Mouse (Mus musculus) MEL (cell line): ENCODE results near the gene Psmd4. TPM values are rescaled to one million over a fixed set of nuclear protein-coding genes. Genes with fewer than 3 reads are reported as not detected.

ENCODE experiments used
- DNase-seq: peaks from one replicate; pipeline ENCODE4 v3.0.0; 2011; ENCODE audit warnings: low read depth, low spot score
- H3K27ac ChIP-seq: 2 replicates; pipeline ENCODE4 v1.5.1; 2012; ENCODE audit warnings: low read depth, mild to moderate bottlenecking, control low read depth, low read length, moderate library complexity; ENCODE audit not compliant: control insufficient read depth
- H3K27me3 ChIP-seq, 2 experiments: fragments of 150-350 bp in 1 of 2; sonication (generic) in 1 of 2; 2 replicates each; pipeline ENCODE4 v1.6.1; 2012; ENCODE audit warnings: low read length in 2 of 2, mild to moderate bottlenecking in 2 of 2, improper control_type of control experiment in 1 of 2, moderate library complexity in 1 of 2; ENCODE audit not compliant: insufficient read depth in 2 of 2, control insufficient read depth in 1 of 2
- H3K36me3 ChIP-seq, 2 experiments: 2 replicates each; pipeline ENCODE4 v1.6.1; 2012 to 2014; ENCODE audit warnings: low read length in 2 of 2, improper control_type of control experiment in 1 of 2, inconsistent platforms in 1 of 2, mild to moderate bottlenecking in 1 of 2; ENCODE audit not compliant: insufficient read depth in 2 of 2, control insufficient read depth in 1 of 2
- H3K4me1 ChIP-seq, 2 experiments: fragments of 150-350 bp in 1 of 2; sonication (generic) in 1 of 2; 2 replicates each; pipeline ENCODE4 v1.6.1; 2012; ENCODE audit warnings: low read length in 2 of 2, improper control_type of control experiment in 1 of 2, mild to moderate bottlenecking in 1 of 2; ENCODE audit not compliant: insufficient read depth in 2 of 2, control insufficient read depth in 1 of 2
- H3K4me3 ChIP-seq, 2 experiments: fragments of 150-350 bp in 1 of 2; sonication (generic) in 1 of 2; 2 replicates each; pipeline ENCODE4 v1.5.1; 2012; ENCODE audit warnings: low read depth in 2 of 2, low read length in 2 of 2, mild to moderate bottlenecking in 2 of 2, moderate library complexity in 2 of 2, control low read depth in 1 of 2, improper control_type of control experiment in 1 of 2; ENCODE audit not compliant: control insufficient read depth in 1 of 2, insufficient read depth in 1 of 2
- H3K79me2 ChIP-seq: 2 replicates; pipeline ENCODE4 v1.6.1; 2012; ENCODE audit warnings: mild to moderate bottlenecking, low read length, moderate library complexity; ENCODE audit not compliant: control insufficient read depth, poor library complexity, insufficient read depth
- H3K9ac ChIP-seq: 2 replicates; pipeline ENCODE4 v1.6.1; 2012; ENCODE audit warnings: low read depth, mild to moderate bottlenecking, control low read depth, low read length, moderate library complexity; ENCODE audit not compliant: control insufficient read depth, poor library complexity, severe bottlenecking
- H3K9me3 ChIP-seq: fragments of 150-350 bp; sonication (generic); replicated peaks from 2 replicates; pipeline ENCODE4 v1.6.1; 2012; ENCODE audit warnings: mild to moderate bottlenecking, low read length, improper control_type of control experiment, moderate library complexity; ENCODE audit not compliant: insufficient read depth
- GATA1 ChIP-seq: IDR thresholded peaks from 2 replicates; pipeline ENCODE4 v1.6.1; 2011; ENCODE audit warnings: low read depth, low read length, improper control_type of control experiment
- NELFE ChIP-seq: IDR thresholded peaks from 2 replicates; pipeline ENCODE4 v1.6.1; 2011; ENCODE audit warnings: low read depth, low read length, improper control_type of control experiment
- POLR2AphosphoS2 ChIP-seq: IDR thresholded peaks from 2 replicates; pipeline ENCODE4 v1.6.1; 2011; ENCODE audit warnings: low read length, improper control_type of control experiment
- TCF12 ChIP-seq: IDR thresholded peaks from 2 replicates; pipeline ENCODE4 v1.6.1; 2014; ENCODE audit warnings: low read depth, mild to moderate bottlenecking, inconsistent platforms, low read length, improper control_type of control experiment, moderate library complexity
- polyA plus RNA-seq, 2 experiments: library from polyadenylated mRNA; stranded (reverse) in 1 of 2; unstranded in 1 of 2; fragments of >175 nt in 1 of 2; fragments of >200 nt in 1 of 2; gene quantifications; 2 replicates each; pipeline versions ENCODE4 v1.2.1 to v1.2.4; 2012; ENCODE audit warnings: low replicate concordance in 2 of 2, low read depth in 1 of 2; ENCODE audit not compliant: insufficient read length in 2 of 2, insufficient read depth in 1 of 2, missing spikeins in 1 of 2
- total RNA-seq: library from RNA; depleted of rRNA; stranded (reverse); fragments of 300-350 nt; gene quantifications from 2 replicates; pipeline ENCODE4 v1.2.3, GENCODE M21; 2012; rRNA removed

The Psmd4 gene
- total and polyA plus RNA-seq, 3 experiments: 631 to 816 TPM; not detected in 1

- H3K79me2 ChIP-seq: no peaks in the 10 kb centered on the region
- H3K27me3 ChIP-seq: no peaks in the 10 kb centered on the region
- DNase-seq: no peak
- peaks cover 4 to 30% of the 10 kb centered on the region in 2 experiments for H3K36me3 ChIP-seq
- TF ChIP-seq POLR2AphosphoS2 (0 out of 2 replicates have a peak, but pooled peaks have one; percentile 26), GATA1 (no peak), TCF12 (no peak), NELFE (no peak)
- TF ChIP-seq, all 39 proteins: peak for 1
- Histone ChIP-seq H3K4me1 (peaks cover 20 to 25% of the 10 kb centered on the region in 2 experiments), H3K27ac (no peak overlapping the region), H3K9ac (no peak overlapping the region), H3K4me3 (no peak overlapping the region), H3K9me3 (no peaks in the 10 kb centered on the region)
Measured at GRCm38 (mm10) chr3:94984312-94984711, 58.1 kb downstream of the Psmd4 start.

Other genes starting within 250 kb of the Psmd4 start
- gene Pogz, start 205.0 kb downstream of the Psmd4 start, total RNA-seq: 10.6 and 12.9 TPM in 2 replicates
- 10 to 100 TPM in 1 of 2 experiments, not detected in 1; 31.6 TPM for gene Pogz, start 205.0 kb downstream of the Psmd4 start, polyA plus RNA-seq
- 890 and 977 TPM in 2 replicates for gene Psmb4, start 155.7 kb downstream of the Psmd4 start, total RNA-seq
- 100 to 1,000 TPM; 826 to 964 TPM for gene Psmb4, start 155.7 kb downstream of the Psmd4 start, polyA plus RNA-seq
- 109 and 179 TPM in 2 replicates for gene Selenbp1, start 109.6 kb downstream of the Psmd4 start, total RNA-seq
- 100 to 1,000 TPM in 1 of 2 experiments, not detected in 1; 365 TPM for gene Selenbp1, start 109.6 kb downstream of the Psmd4 start, polyA plus RNA-seq
- 9.5 and 10.0 TPM in 2 replicates for gene Rfx5, start 88.5 kb downstream of the Psmd4 start, total RNA-seq
- 10 to 100 TPM in 1 of 2 experiments, not detected in 1; 19.4 TPM for gene Rfx5, start 88.5 kb downstream of the Psmd4 start, polyA plus RNA-seq
- gene Pi4kb, start 67.9 kb downstream of the Psmd4 start, total RNA-seq: 45.0 and 45.1 TPM in 2 replicates
- 10 to 100 TPM in 1 of 2 experiments, not detected in 1; 56.7 TPM for gene Pi4kb, start 67.9 kb downstream of the Psmd4 start, polyA plus RNA-seq
- 14.5 and 16.2 TPM in 2 replicates for gene Zfp687, start 27.2 kb downstream of the Psmd4 start, total RNA-seq
- 10 to 100 TPM in 1 of 2 experiments, not detected in 1; 36.6 TPM for gene Zfp687, start 27.2 kb downstream of the Psmd4 start, polyA plus RNA-seq
- 47.7 and 48.6 TPM in 2 replicates for gene Pip5k1a, start 64.3 kb upstream of the Psmd4 start, total RNA-seq
- gene Pip5k1a, start 64.3 kb upstream of the Psmd4 start, polyA plus RNA-seq: 100 to 1,000 TPM; 103 to 322 TPM
- 117 and 128 TPM in 2 replicates for gene Vps72, start 68.4 kb upstream of the Psmd4 start, total RNA-seq
- gene Vps72, start 68.4 kb upstream of the Psmd4 start, polyA plus RNA-seq: 100 to 1,000 TPM; 266 to 416 TPM
- gene Tmod4, start 81.9 kb upstream of the Psmd4 start, total RNA-seq: 1.6 and 3.1 TPM in 2 replicates
- 1 to 10 TPM in 1 of 2 experiments, not detected in 1; 5.4 TPM for gene Tmod4, start 81.9 kb upstream of the Psmd4 start, polyA plus RNA-seq
- 71.8 and 93.1 TPM in 2 replicates for gene Scnm1, start 91.4 kb upstream of the Psmd4 start, total RNA-seq
- gene Scnm1, start 91.4 kb upstream of the Psmd4 start, polyA plus RNA-seq: 100 to 1,000 TPM in 1 of 2 experiments, not detected in 1; 104 TPM
- 22.1 and 22.7 TPM in 2 replicates for gene Lysmd1, start 91.5 kb upstream of the Psmd4 start, total RNA-seq
- gene Lysmd1, start 91.5 kb upstream of the Psmd4 start, polyA plus RNA-seq: 100 to 1,000 TPM in 1 of 2 experiments, 10 to 100 TPM in 1; 22.9 to 102 TPM
- gene Tnfaip8l2, start 99.7 kb upstream of the Psmd4 start, total RNA-seq: 3.1 and 4.5 TPM in 2 replicates
- gene Tnfaip8l2, start 99.7 kb upstream of the Psmd4 start, polyA plus RNA-seq: 1 to 10 TPM in 1 of 2 experiments, not detected in 1; 5.8 TPM
- gene Sema6c, start 117.8 kb upstream of the Psmd4 start, total RNA-seq: 0.35 and 0.69 TPM in 2 replicates
- gene Sema6c, start 117.8 kb upstream of the Psmd4 start, polyA plus RNA-seq: 1 to 10 TPM in 1 of 2 experiments, not detected in 1; 3.2 TPM
- gene Gabpb2, start 175.3 kb upstream of the Psmd4 start, total RNA-seq: 78.7 and 82.2 TPM in 2 replicates
- gene Gabpb2, start 175.3 kb upstream of the Psmd4 start, polyA plus RNA-seq: 10 to 100 TPM; 72.2 to 92.8 TPM
- 238 and 341 TPM in 2 replicates for gene Cdc42se1, start 186.1 kb upstream of the Psmd4 start, total RNA-seq
- gene Cdc42se1, start 186.1 kb upstream of the Psmd4 start, polyA plus RNA-seq: 100 to 1,000 TPM in 1 of 2 experiments, not detected in 1; 472 TPM
- 6.7 and 7.3 TPM in 2 replicates for gene Mllt11, start 189.6 kb upstream of the Psmd4 start, total RNA-seq
- 10 to 100 TPM in 1 of 2 experiments, not detected in 1; 24.6 TPM for gene Mllt11, start 189.6 kb upstream of the Psmd4 start, polyA plus RNA-seq
- 0.08 TPM in 1 of 2 replicates, not detected in the other for gene Gm128, start 199.0 kb upstream of the Psmd4 start, total RNA-seq
- gene Gm128, start 199.0 kb upstream of the Psmd4 start, polyA plus RNA-seq: under 1 TPM in 1 of 2 experiments, not detected in 1; 0.18 TPM
- 0.19 and 0.20 TPM in 2 replicates for gene Bnipl, start 208.6 kb upstream of the Psmd4 start, total RNA-seq
- under 1 TPM in 1 of 2 experiments, not detected in 1; 0.43 TPM for gene Bnipl, start 208.6 kb upstream of the Psmd4 start, polyA plus RNA-seq
- 203 and 265 TPM in 2 replicates for gene Mindy1, start 238.7 kb upstream of the Psmd4 start, total RNA-seq
- gene Mindy1, start 238.7 kb upstream of the Psmd4 start, polyA plus RNA-seq: 100 to 1,000 TPM in 1 of 2 experiments, not detected in 1; 234 TPM
- gene Prune1, start 239.5 kb upstream of the Psmd4 start, total RNA-seq: 28.5 and 32.4 TPM in 2 replicates
- gene Prune1, start 239.5 kb upstream of the Psmd4 start, polyA plus RNA-seq: 10 to 100 TPM in 1 of 2 experiments, not detected in 1; 51.8 TPM